Mouse (Mus musculus) T-helper 17 cell (primary cell): ENCODE results near the gene Hist1h4h.

Experiments
- in situ Hi-C, 2 experiments: fragments of 300-600 bp; cut with MboI, MseI; formaldehyde crosslinking; loops; 1 replicate in 1 of 2; 2 replicates in 1 of 2; pipeline ENCODE4 v1.15.1; 2025; ENCODE audit warnings: high pct_unique_total_duplicates in 2 of 2

The Hist1h4h gene

GRCm38 (mm10) chr13:23530901-23531875 is at the start of gene Hist1h4h:
Gene Hist1h4h (plus strand): TSS chr13:23531050.
- in situ Hi-C loops: loop anchor here in 1 of 2 experiments (5.0 to 10.0 kb wide), 3 partner anchors 51 to 1816 kb away; partner anchors contain the start of genes Hist1h2ai, Hist1h2an, Hist1h2bl and Hist1h2bp

GRCm38 (mm10) chr13:23483153-23483552 is 47.7 kb upstream of the Hist1h4h start:
- in situ Hi-C loops: no loop called here

- in situ Hi-C loops: no loop called here
Observed at GRCm38 (mm10) chr13:23485271-23485670, 45.6 kb upstream of the Hist1h4h start.

GRCm38 (mm10) chr13:23488400-23489322 is 42.2 kb upstream of the Hist1h4h start, which contains the start of gene Btn2a2:
Gene Btn2a2 (minus strand): TSS chr13:23488857.
- in situ Hi-C loops: no loop called here

GRCm38 (mm10) chr13:23490863-23491262 is 40.0 kb upstream of the Hist1h4h start:
- in situ Hi-C loops: loop anchor here in 1 of 2 experiments (10.0 kb wide), 1 partner anchor 186 kb away; no protein-coding TSS in a partner anchor

GRCm38 (mm10) chr13:23491263-23491662 is 39.6 kb upstream of the Hist1h4h start:
- in situ Hi-C loops: loop anchor here in 1 of 2 experiments (10.0 kb wide), 1 partner anchor 186 kb away; no protein-coding TSS in a partner anchor

- in situ Hi-C loops: loop anchor here in 1 of 2 experiments (10.0 kb wide), 1 partner anchor 187 kb away; no protein-coding TSS in a partner anchor
Observed at GRCm38 (mm10) chr13:23491990-23492389, 38.9 kb upstream of the Hist1h4h start.

GRCm38 (mm10) chr13:23495526-23495925 is 35.3 kb upstream of the Hist1h4h start:
- in situ Hi-C loops: loop anchor here in 1 of 2 experiments (10.0 kb wide), 1 partner anchor 191 kb away; no protein-coding TSS in a partner anchor

- in situ Hi-C loops: loop anchor here in 1 of 2 experiments (10.0 kb wide), 1 partner anchor 193 kb away; no protein-coding TSS in a partner anchor
Observed at GRCm38 (mm10) chr13:23497656-23498321, 33.1 kb upstream of the Hist1h4h start.

GRCm38 (mm10) chr13:23498653-23499052 is 32.2 kb upstream of the Hist1h4h start:
- in situ Hi-C loops: loop anchor here in 1 of 2 experiments (10.0 kb wide), 1 partner anchor 194 kb away; no protein-coding TSS in a partner anchor

GRCm38 (mm10) chr13:23499943-23500342 is 30.9 kb upstream of the Hist1h4h start:
- in situ Hi-C loops: loop anchor here in 1 of 2 experiments (10.0 kb wide), 2 partner anchors 45 to 195 kb away; no protein-coding TSS in a partner anchor

- in situ Hi-C loops: loop anchor here in 1 of 2 experiments (10.0 kb wide), 1 partner anchor 46 kb away; no protein-coding TSS in a partner anchor
Observed at GRCm38 (mm10) chr13:23500424-23501200, 30.2 kb upstream of the Hist1h4h start.

GRCm38 (mm10) chr13:23501511-23501910 is 29.3 kb upstream of the Hist1h4h start:
- in situ Hi-C loops: loop anchor here in 1 of 2 experiments (10.0 kb wide), 1 partner anchor 47 kb away; no protein-coding TSS in a partner anchor

- in situ Hi-C loops: loop anchor here in 1 of 2 experiments (10.0 kb wide), 1 partner anchor 47 kb away; no protein-coding TSS in a partner anchor
Observed at GRCm38 (mm10) chr13:23502031-23502567, 28.8 kb upstream of the Hist1h4h start.

GRCm38 (mm10) chr13:23502916-23503315 is 27.9 kb upstream of the Hist1h4h start:
- in situ Hi-C loops: loop anchor here in 1 of 2 experiments (10.0 kb wide), 1 partner anchor 48 kb away; no protein-coding TSS in a partner anchor

GRCm38 (mm10) chr13:23503797-23504196 is 27.1 kb upstream of the Hist1h4h start:
- in situ Hi-C loops: loop anchor here in 1 of 2 experiments (10.0 kb wide), 1 partner anchor 49 kb away; no protein-coding TSS in a partner anchor

- in situ Hi-C loops: loop anchor here (5.0 to 10.0 kb wide), 2 partner anchors 51 to 199 kb away; no protein-coding TSS in a partner anchor
Observed at GRCm38 (mm10) chr13:23505662-23506345, 25.0 kb upstream of the Hist1h4h start.

GRCm38 (mm10) chr13:23506351-23506750 is 24.5 kb upstream of the Hist1h4h start:
- in situ Hi-C loops: loop anchor here (5.0 to 10.0 kb wide), 2 partner anchors 52 to 199 kb away; no protein-coding TSS in a partner anchor
